Mouse (Mus musculus): ENCODE results near the gene Chchd1. TPM values are rescaled to one million over a fixed set of nuclear protein-coding genes. Genes with fewer than 3 reads are reported as not detected.

The Chchd1 gene
- polyA plus RNA-seq, 1 experiment, result 151 TPM

- TF ChIP-seq EP300 (IDR thresholded peaks at IDR 0.05; ENCODE audit: insufficient read depth, low read depth, low read length) (no peak), POLR2A (IDR thresholded peaks at IDR 0.05; ENCODE audit: insufficient read depth, low read length) (no peak), CTCF (IDR thresholded peaks at IDR 0.05; ENCODE audit: low read depth, low read length) (no peak)
- H3K27me3 ChIP-seq (ENCODE audit: control insufficient read depth, insufficient read depth, low read length, poor library complexity, severe bottlenecking), result no peaks in the 10 kb centered on the region
- no peak overlapping the region for H3K4me3 ChIP-seq (ENCODE audit: low read depth, low read length)
- no peaks in the 10 kb centered on the region for H3K9me3 ChIP-seq (replicated peaks; ENCODE audit: control insufficient read depth, insufficient read depth, low read length, poor library complexity, severe bottlenecking)
- H3K36me3 ChIP-seq (ENCODE audit: control insufficient read depth, insufficient read depth, low read length, poor library complexity, severe bottlenecking), result no peaks in the 10 kb centered on the region
- no peaks in the 10 kb centered on the region for H3K4me1 ChIP-seq (ENCODE audit: control insufficient read depth, insufficient read depth, low read length)
- H3K9ac ChIP-seq (ENCODE audit: low read depth, poor library complexity, severe bottlenecking), result no peak overlapping the region
- H3K27ac ChIP-seq (ENCODE audit: insufficient read depth, low read length), result no peak overlapping the region
These were observed 44.1 kb downstream of the Chchd1 start for GRCm38 (mm10) chr14:20746935-20747334.

- H3K36me3 ChIP-seq (ENCODE audit: control insufficient read depth, insufficient read depth, low read length, poor library complexity, severe bottlenecking), result no peaks in the 10 kb centered on the region
- TF ChIP-seq POLR2A (IDR thresholded peaks at IDR 0.05; ENCODE audit: insufficient read depth, low read length) (no peak), EP300 (IDR thresholded peaks at IDR 0.05; ENCODE audit: insufficient read depth, low read depth, low read length) (no peak), CTCF (IDR thresholded peaks at IDR 0.05; ENCODE audit: low read depth, low read length) (no peak)
- H3K27me3 ChIP-seq (ENCODE audit: control insufficient read depth, insufficient read depth, low read length, poor library complexity, severe bottlenecking), result no peaks in the 10 kb centered on the region
- H3K9me3 ChIP-seq (replicated peaks; ENCODE audit: control insufficient read depth, insufficient read depth, low read length, poor library complexity, severe bottlenecking), result no peaks in the 10 kb centered on the region
- H3K27ac ChIP-seq (ENCODE audit: insufficient read depth, low read length), result no peak overlapping the region
- no peak overlapping the region for H3K4me3 ChIP-seq (ENCODE audit: low read depth, low read length)
- H3K4me1 ChIP-seq (ENCODE audit: control insufficient read depth, insufficient read depth, low read length), result no peaks in the 10 kb centered on the region
- no peak overlapping the region for H3K9ac ChIP-seq (ENCODE audit: low read depth, poor library complexity, severe bottlenecking)
These were observed 45.6 kb downstream of the Chchd1 start for GRCm38 (mm10) chr14:20748388-20748787.

- no peak overlapping the region for H3K27ac ChIP-seq (ENCODE audit: insufficient read depth, low read length)
- no peaks in the 10 kb centered on the region for H3K9me3 ChIP-seq (replicated peaks; ENCODE audit: control insufficient read depth, insufficient read depth, low read length, poor library complexity, severe bottlenecking)
- H3K9ac ChIP-seq (ENCODE audit: low read depth, poor library complexity, severe bottlenecking), result no peak overlapping the region
- no peak overlapping the region for H3K4me3 ChIP-seq (ENCODE audit: low read depth, low read length)
- H3K27me3 ChIP-seq (ENCODE audit: control insufficient read depth, insufficient read depth, low read length, poor library complexity, severe bottlenecking), result no peaks in the 10 kb centered on the region
- H3K4me1 ChIP-seq (ENCODE audit: control insufficient read depth, insufficient read depth, low read length), result no peaks in the 10 kb centered on the region
- H3K36me3 ChIP-seq (ENCODE audit: control insufficient read depth, insufficient read depth, low read length, poor library complexity, severe bottlenecking), result no peaks in the 10 kb centered on the region
- no peak for TF ChIP-seq EP300 (IDR thresholded peaks at IDR 0.05; ENCODE audit: insufficient read depth, low read depth, low read length)
- TF ChIP-seq POLR2A (IDR thresholded peaks at IDR 0.05; ENCODE audit: insufficient read depth, low read length), result no peak
- TF ChIP-seq CTCF (IDR thresholded peaks at IDR 0.05; ENCODE audit: low read depth, low read length), result no peak
These were observed 46.8 kb downstream of the Chchd1 start for GRCm38 (mm10) chr14:20749494-20750051.

GRCm38 (mm10) chr14:20750503-20750902, 47.7 kb downstream of the Chchd1 start:
- Histone ChIP-seq H3K9ac (ENCODE audit: low read depth, poor library complexity, severe bottlenecking) (no peak overlapping the region), H3K36me3 (ENCODE audit: control insufficient read depth, insufficient read depth, low read length, poor library complexity, severe bottlenecking) (no peaks in the 10 kb centered on the region), H3K4me3 (ENCODE audit: low read depth, low read length) (no peak overlapping the region), H3K27me3 (ENCODE audit: control insufficient read depth, insufficient read depth, low read length, poor library complexity, severe bottlenecking) (no peaks in the 10 kb centered on the region), H3K9me3 (replicated peaks; ENCODE audit: control insufficient read depth, insufficient read depth, low read length, poor library complexity, severe bottlenecking) (no peaks in the 10 kb centered on the region), H3K4me1 (ENCODE audit: control insufficient read depth, insufficient read depth, low read length) (no peaks in the 10 kb centered on the region), H3K27ac (ENCODE audit: insufficient read depth, low read length) (no peak overlapping the region)
- TF ChIP-seq POLR2A (IDR thresholded peaks at IDR 0.05; ENCODE audit: insufficient read depth, low read length) (no peak), CTCF (IDR thresholded peaks at IDR 0.05; ENCODE audit: low read depth, low read length) (no peak), EP300 (IDR thresholded peaks at IDR 0.05; ENCODE audit: insufficient read depth, low read depth, low read length) (no peak)

GRCm38 (mm10) chr14:20753792-20754191, 51.0 kb downstream of the Chchd1 start:
- Histone ChIP-seq H3K4me1 (ENCODE audit: control insufficient read depth, insufficient read depth, low read length) (no peaks in the 10 kb centered on the region), H3K27ac (ENCODE audit: insufficient read depth, low read length) (no peak overlapping the region), H3K36me3 (ENCODE audit: control insufficient read depth, insufficient read depth, low read length, poor library complexity, severe bottlenecking) (0 out of 2 replicates have a peak, but pooled peaks cover 3% of the 10 kb centered on the region), H3K27me3 (ENCODE audit: control insufficient read depth, insufficient read depth, low read length, poor library complexity, severe bottlenecking) (no peaks in the 10 kb centered on the region), H3K4me3 (ENCODE audit: low read depth, low read length) (no peak overlapping the region), H3K9me3 (replicated peaks; ENCODE audit: control insufficient read depth, insufficient read depth, low read length, poor library complexity, severe bottlenecking) (no peaks in the 10 kb centered on the region), H3K9ac (ENCODE audit: low read depth, poor library complexity, severe bottlenecking) (no peak overlapping the region)
- TF ChIP-seq CTCF (IDR thresholded peaks at IDR 0.05; ENCODE audit: low read depth, low read length) (no peak), EP300 (IDR thresholded peaks at IDR 0.05; ENCODE audit: insufficient read depth, low read depth, low read length) (no peak), POLR2A (IDR thresholded peaks at IDR 0.05; ENCODE audit: insufficient read depth, low read length) (no peak)

Other genes with a start within 250 kb of the Chchd1 start
- gene Anxa7, start 222.9 kb upstream of the Chchd1 start, polyA plus RNA-seq (2011; ENCODE audit: insufficient read depth, insufficient read length, low read depth, missing spikeins), result 117 and 121 TPM in 2 replicates
- gene Mss51, start 206.1 kb upstream of the Chchd1 start, polyA plus RNA-seq (2011; ENCODE audit: insufficient read depth, insufficient read length, low read depth, missing spikeins), result 3.2 and 3.8 TPM in 2 replicates
- 105 and 118 TPM in 2 replicates for gene Ppp3cb, start 156.4 kb upstream of the Chchd1 start, polyA plus RNA-seq (2011; ENCODE audit: insufficient read depth, insufficient read length, low read depth, missing spikeins)
- 21.4 and 22.3 TPM in 2 replicates for gene Usp54, start 61.9 kb upstream of the Chchd1 start, polyA plus RNA-seq (2011; ENCODE audit: insufficient read depth, insufficient read length, low read depth, missing spikeins)
- gene Myoz1, start 46.5 kb upstream of the Chchd1 start, polyA plus RNA-seq (2011; ENCODE audit: insufficient read depth, insufficient read length, low read depth, missing spikeins), result not detected in 2 replicates
- gene Synpo2l, start 34.7 kb upstream of the Chchd1 start, polyA plus RNA-seq (2011; ENCODE audit: insufficient read depth, insufficient read length, low read depth, missing spikeins), result 6.1 and 7.0 TPM in 2 replicates
- gene Sec24c, start 28.7 kb upstream of the Chchd1 start, polyA plus RNA-seq (2011; ENCODE audit: insufficient read depth, insufficient read length, low read depth, missing spikeins), result 133 and 140 TPM in 2 replicates
- 8.0 and 8.9 TPM in 2 replicates for gene Fut11, start 8.0 kb upstream of the Chchd1 start, polyA plus RNA-seq (2011; ENCODE audit: insufficient read depth, insufficient read length, low read depth, missing spikeins)
- gene Zswim8, start 4.5 kb downstream of the Chchd1 start, polyA plus RNA-seq (2011; ENCODE audit: insufficient read depth, insufficient read length, low read depth, missing spikeins), result 37.0 and 37.1 TPM in 2 replicates
- 11.0 and 11.1 TPM in 2 replicates for gene Ndst2, start 31.6 kb downstream of the Chchd1 start, polyA plus RNA-seq (2011; ENCODE audit: insufficient read depth, insufficient read length, low read depth, missing spikeins)
- gene Camk2g, start 91.1 kb downstream of the Chchd1 start, polyA plus RNA-seq (2011; ENCODE audit: insufficient read depth, insufficient read length, low read depth, missing spikeins), result 30.1 and 33.9 TPM in 2 replicates
- gene Plau, start 133.7 kb downstream of the Chchd1 start, polyA plus RNA-seq (2011; ENCODE audit: insufficient read depth, insufficient read length, low read depth, missing spikeins), result 4.9 and 5.5 TPM in 2 replicates
- gene Vcl, start 226.4 kb downstream of the Chchd1 start, polyA plus RNA-seq (2011; ENCODE audit: insufficient read depth, insufficient read length, low read depth, missing spikeins), result 123 and 124 TPM in 2 replicates

All from ES-Bruce4 (cell line).